Mouse (Mus musculus) heart, adult 2 months (tissue): ENCODE measurements at regions not wholly inside any gene's neighbourhood (a gene's known extent, or its start where the extent isn't known, plus 50 kb on each side); places are given as distances from the start of the nearest gene placed in this dataset.

Experiments used
- CTCF ChIP-seq: fragments of 200-600 bp; IDR thresholded peaks from 2 replicates; pipeline ENCODE4 v1.8.1; 2022; ENCODE audit warnings: antibody characterized with exemption, mild to moderate bottlenecking, moderate library complexity
- POLR2A ChIP-seq: fragments of 200-500 bp; IDR thresholded peaks from 2 replicates; pipeline ENCODE4 v1.6.1; 2011; ENCODE audit warnings: mild to moderate bottlenecking, low read depth, low read length, control low read depth; ENCODE audit not compliant: insufficient read depth

DNA sequence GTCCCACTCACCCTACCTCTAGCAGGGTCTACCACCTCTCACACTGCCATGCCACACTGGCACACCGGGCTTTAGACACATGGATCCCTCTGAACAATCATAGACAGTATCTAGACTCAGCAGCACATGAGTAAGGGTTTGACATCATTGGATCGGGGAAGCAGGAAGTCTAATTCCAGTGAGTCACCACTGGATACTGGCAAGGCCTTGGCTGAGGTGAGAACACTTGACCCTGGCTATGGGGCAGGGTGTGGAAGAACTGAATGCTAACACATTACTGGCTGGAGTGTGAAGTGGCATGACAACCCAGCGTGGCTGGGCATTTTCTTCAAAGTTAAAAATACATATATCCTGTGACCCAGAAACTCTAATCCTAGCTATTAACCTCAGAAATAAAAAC, 114.4 kb downstream of the H2afy start:
- TF ChIP-seq POLR2A: no peak
- TF ChIP-seq CTCF: no peak
